Mouse (Mus musculus) forebrain, embryonic 12.5 days (tissue): ENCODE measurements around the gene Gm8369. TPM values are rescaled to one million over a fixed set of nuclear protein-coding genes. Genes with fewer than 3 reads are reported as not detected.
"Not testable (repeated sequence)": the region's sequence is repeated elsewhere in the genome, so short reads cannot be mapped to it uniquely, and the experiment has no call there.

Experiments used
- ATAC-seq: fragments of 200-750 bp; cut with Nextera tagmentation; 2 replicates; pipeline ENCODE4 v1.8.0; 2017; ENCODE audit warnings: moderate TSS enrichment; ENCODE audit not compliant: low FRiP score
- H3K27ac ChIP-seq: fragments of 300-500 bp; sonication (generic); 2 replicates; pipeline ENCODE4 v1.5.1; 2016; ENCODE audit warnings: mild to moderate bottlenecking
- H3K27me3 ChIP-seq: fragments of 300-500 bp; sonication (generic); 2 replicates; pipeline ENCODE4 v1.6.1; 2016; ENCODE audit warnings: mild to moderate bottlenecking
- H3K36me3 ChIP-seq: fragments of 300-500 bp; sonication (generic); replicated peaks from 2 replicates; pipeline ENCODE4 v1.6.1; 2016; ENCODE audit warnings: mild to moderate bottlenecking
- H3K4me1 ChIP-seq: fragments of 300-500 bp; sonication (generic); 2 replicates; pipeline ENCODE4 v1.6.1; 2016
- H3K4me2 ChIP-seq: fragments of 300-500 bp; sonication (generic); 2 replicates; pipeline ENCODE4 v1.6.1; 2016; ENCODE audit warnings: mild to moderate bottlenecking, moderate library complexity
- H3K4me3 ChIP-seq: fragments of 300-500 bp; sonication (generic); replicated peaks from 2 replicates; pipeline ENCODE4 v1.5.1; 2016; ENCODE audit warnings: mild to moderate bottlenecking
- H3K9ac ChIP-seq: fragments of 300-500 bp; sonication (generic); 2 replicates; pipeline ENCODE4 v1.6.1; 2016; ENCODE audit warnings: mild to moderate bottlenecking
- H3K9me3 ChIP-seq: fragments of 300-500 bp; sonication (generic); 2 replicates; pipeline ENCODE4 v1.6.1; 2016
- WGBS: fragments of 180-500 bp; shearing (Covaris S2); methylation state at CpG from one replicate; pipeline ENCODE4 v1.1.7; 2016; 5-methylcytosine and 5-hydroxymethylcytosine counted together
- polyA plus RNA-seq: library from polyadenylated mRNA; unstranded; fragments of >200 nt; fragmentation: Nextera tagmentation; extraction: Ambion mirVana; gene quantifications from 2 replicates; pipeline ENCODE4 v1.2.1, GENCODE M21; 2016

The Gm8369 gene
- polyA plus RNA-seq = not detected in 2 replicates

- ATAC-seq = no peak
- H3K27ac ChIP-seq = no peak within 1 kb of the TSS
- H3K9ac ChIP-seq = no peak within 1 kb of the TSS
- H3K4me2 ChIP-seq = no peak within 1 kb of the TSS
- H3K27me3 ChIP-seq = no peaks in the 10 kb centered on the region
- 85% methylated on average over 2 of the region's 2 CpGs for WGBS
- no peak within 1 kb of the TSS for H3K4me3 ChIP-seq
- no peaks in the 10 kb centered on the region for H3K4me1 ChIP-seq
- H3K9me3 ChIP-seq = no peaks in the 10 kb centered on the region
- no peaks in the 10 kb centered on the region for H3K36me3 ChIP-seq
Observed at GRCm38 (mm10) chr19:11485746-11486145, at the start of gene Gm8369. Gene Gm8369, plus strand, starts transcription at chr19:11485938.

GRCm38 (mm10) chr19:11443338-11443737 lies 42.4 kb upstream of the Gm8369 start, which contains the start of gene Ms4a4b:
Gene Ms4a4b, plus strand, starts transcription at chr19:11443553.
- ATAC-seq = no peak
- Histone ChIP-seq H3K9ac (no peak within 1 kb of the TSS), H3K36me3 (no peaks in the 10 kb centered on the region), H3K27ac (no peak within 1 kb of the TSS), H3K27me3 (no peaks in the 10 kb centered on the region), H3K4me3 (no peak within 1 kb of the TSS), H3K4me2 (no peak within 1 kb of the TSS), H3K9me3 (no peaks in the 10 kb centered on the region), H3K4me1 (no peaks in the 10 kb centered on the region)

- Histone ChIP-seq H3K4me2 (no peak overlapping the region), H3K27ac (no peak overlapping the region), H3K27me3 (no peaks in the 10 kb centered on the region), H3K4me3 (no peak overlapping the region), H3K4me1 (no peaks in the 10 kb centered on the region), H3K9ac (no peak overlapping the region), H3K9me3 (no peaks in the 10 kb centered on the region), H3K36me3 (no peaks in the 10 kb centered on the region)
- ATAC-seq = no peak
- 92% methylated on average over 5 of the region's 5 CpGs for WGBS
Observed at GRCm38 (mm10) chr19:11443964-11444363, 41.8 kb upstream of the Gm8369 start.

GRCm38 (mm10) chr19:11447238-11447637 lies 38.5 kb upstream of the Gm8369 start:
- Histone ChIP-seq H3K27me3 (no peaks in the 10 kb centered on the region), H3K4me3 (no peak overlapping the region), H3K27ac (no peak overlapping the region), H3K4me1 (no peaks in the 10 kb centered on the region), H3K4me2 (no peak overlapping the region), H3K9me3 (no peaks in the 10 kb centered on the region), H3K36me3 (no peaks in the 10 kb centered on the region), H3K9ac (no peak overlapping the region)
- ATAC-seq = no peak
- 86% methylated on average over 2 of the region's 2 CpGs for WGBS

GRCm38 (mm10) chr19:11459041-11459440 lies 26.7 kb upstream of the Gm8369 start:
- H3K9me3 ChIP-seq, H3K27ac ChIP-seq, H3K4me3 ChIP-seq, H3K36me3 ChIP-seq, H3K4me1 ChIP-seq, ATAC-seq, H3K9ac ChIP-seq, H3K27me3 ChIP-seq, H3K4me2 ChIP-seq: not testable (repeated sequence)
- WGBS = 78% methylated on average over 4 of the region's 4 CpGs

GRCm38 (mm10) chr19:11464795-11465194 lies 20.9 kb upstream of the Gm8369 start:
- not testable (repeated sequence) for H3K27me3 ChIP-seq, H3K4me1 ChIP-seq, ATAC-seq, H3K9ac ChIP-seq, H3K36me3 ChIP-seq, H3K9me3 ChIP-seq, H3K4me3 ChIP-seq, H3K27ac ChIP-seq, H3K4me2 ChIP-seq
- 71% methylated on average over 1 of the region's 1 CpGs for WGBS

- Histone ChIP-seq H3K9ac (no peak overlapping the region), H3K36me3 (no peaks in the 10 kb centered on the region), H3K27ac (no peak overlapping the region), H3K4me1 (no peaks in the 10 kb centered on the region), H3K9me3 (no peaks in the 10 kb centered on the region), H3K27me3 (no peaks in the 10 kb centered on the region), H3K4me3 (no peak overlapping the region), H3K4me2 (no peak overlapping the region)
- WGBS = 79% methylated on average over 5 of the region's 5 CpGs
- ATAC-seq = no peak
Observed at GRCm38 (mm10) chr19:11466471-11466870, 19.3 kb upstream of the Gm8369 start.

GRCm38 (mm10) chr19:11468361-11468760 lies 17.4 kb upstream of the Gm8369 start:
- not testable (repeated sequence) for H3K4me3 ChIP-seq, H3K27me3 ChIP-seq, H3K4me2 ChIP-seq, H3K27ac ChIP-seq, H3K9ac ChIP-seq, H3K9me3 ChIP-seq, H3K4me1 ChIP-seq, ATAC-seq, H3K36me3 ChIP-seq
- whole genome bisulfite sequencing = 52% methylated on average over 1 of the region's 1 CpGs

- H3K9ac ChIP-seq, ATAC-seq, H3K4me1 ChIP-seq, H3K4me2 ChIP-seq, H3K9me3 ChIP-seq, H3K27ac ChIP-seq, H3K36me3 ChIP-seq, H3K27me3 ChIP-seq, H3K4me3 ChIP-seq: not testable (repeated sequence)
- WGBS = 90% methylated on average over 4 of the region's 4 CpGs
Observed at GRCm38 (mm10) chr19:11469215-11469614, 16.5 kb upstream of the Gm8369 start, which contains the start of gene Ms4a6c. Gene Ms4a6c, plus strand, starts transcription at chr19:11469366.

- 96% methylated on average over 2 of the region's 2 CpGs for WGBS
Observed at GRCm38 (mm10) chr19:11479714-11480113, 6.0 kb upstream of the Gm8369 start.

GRCm38 (mm10) chr19:11482684-11483083 lies 3.1 kb upstream of the Gm8369 start:
- no peak for ATAC-seq
- H3K4me1 ChIP-seq = no peaks in the 10 kb centered on the region
- WGBS = 92% methylated on average over 2 of the region's 2 CpGs

More at GRCm38 (mm10) chr19:11479714-11480113, 6.0 kb upstream of the Gm8369 start:
- H3K27me3 ChIP-seq = no peaks in the 10 kb centered on the region
- no peak for ATAC-seq
- H3K9ac ChIP-seq = no peak overlapping the region
- no peak overlapping the region for H3K27ac ChIP-seq
- H3K36me3 ChIP-seq = no peaks in the 10 kb centered on the region
- no peaks in the 10 kb centered on the region for H3K9me3 ChIP-seq
- H3K4me3 ChIP-seq = no peak overlapping the region
- no peaks in the 10 kb centered on the region for H3K4me1 ChIP-seq
- H3K4me2 ChIP-seq = no peak overlapping the region

GRCm38 (mm10) chr19:11483941-11484340 lies 1.8 kb upstream of the Gm8369 start:
- Histone ChIP-seq H3K4me3 (no peak overlapping the region), H3K27ac (no peak overlapping the region), H3K4me1 (no peaks in the 10 kb centered on the region), H3K4me2 (no peak overlapping the region), H3K27me3 (no peaks in the 10 kb centered on the region), H3K9ac (no peak overlapping the region), H3K9me3 (no peaks in the 10 kb centered on the region), H3K36me3 (no peaks in the 10 kb centered on the region)
- 74% methylated on average over 4 of the region's 4 CpGs for WGBS
- ATAC-seq = no peak

More at GRCm38 (mm10) chr19:11482684-11483083, 3.1 kb upstream of the Gm8369 start:
- Histone ChIP-seq H3K36me3 (no peaks in the 10 kb centered on the region), H3K27me3 (no peaks in the 10 kb centered on the region), H3K27ac (no peak overlapping the region), H3K9me3 (no peaks in the 10 kb centered on the region), H3K4me2 (no peak overlapping the region), H3K4me3 (no peak overlapping the region), H3K9ac (no peak overlapping the region)

- WGBS = 86% methylated on average over 3 of the region's 3 CpGs
Observed at GRCm38 (mm10) chr19:11484388-11484787, 1.4 kb upstream of the Gm8369 start.

More at GRCm38 (mm10) chr19:11484388-11484787, 1.4 kb upstream of the Gm8369 start:
- no peaks in the 10 kb centered on the region for H3K27me3 ChIP-seq
- H3K36me3 ChIP-seq = no peaks in the 10 kb centered on the region
- no peak overlapping the region for H3K4me2 ChIP-seq
- H3K4me3 ChIP-seq = no peak overlapping the region
- H3K9me3 ChIP-seq = no peaks in the 10 kb centered on the region
- H3K27ac ChIP-seq = no peak overlapping the region
- no peak for ATAC-seq
- no peak overlapping the region for H3K9ac ChIP-seq
- no peaks in the 10 kb centered on the region for H3K4me1 ChIP-seq
